Comparison of ENCODE assay signal across 9 mouse cellular contexts in genomic region chr11:78828386-78828785, GRCm38 (mm10). TPM values are rescaled to one million over a fixed set of nuclear protein-coding genes. Genes with fewer than 3 reads are reported as not detected.
DNase-seq lines count a peak whose midpoint lies in the region; ATAC-seq and TF ChIP-seq lines count a peak whose summit lies in the region.
"Had no signal": no experiment of that assay in that cellular context is flagged by ENCODE, and none has a peak within 500 bp of the region (broad histone marks: within the 10 kb centered on the region; RNA-seq: fewer than 3 reads in every experiment).

No protein-coding gene starts in this region.

- H3K27ac ChIP-seq in kidney, embryonic 15.5 days, result no peak overlapping the region
- H3K27ac ChIP-seq in MEL (ENCODE audit: control insufficient read depth, low read depth, low read length), result no peak overlapping the region
- H3K27ac ChIP-seq: liver, embryonic 15.5 days had no signal

- DNase-seq in kidney, adult 11 months, result peak; percentile 44
- DNase-seq in MEL (ENCODE audit: low read depth, low spot score), result peak; percentile 63
- DNase-seq in brain, adult 2 months (ENCODE audit: low read depth, low spot score), result peak; percentile 69
- DNase-seq in lung, postnatal 10 days, result peak; percentile 56
- DNase-seq in gastrocnemius, adult 8-10 months (ENCODE audit: low spot score in 2 of 2), result no peak
- no peak for DNase-seq in ovary, postnatal 36 days (ENCODE audit: low spot score)

- H3K4me3 ChIP-seq in kidney, embryonic 15.5 days (replicated peaks), result no peak overlapping the region
- H3K4me3 ChIP-seq in MEL (ENCODE audit: control insufficient read depth in 1 of 2, insufficient read depth in 1 of 2, low read depth in 2 of 2, low read length in 2 of 2), result no peak overlapping the region
- H3K4me3 ChIP-seq: liver, embryonic 15.5 days had no signal

- no peak for ATAC-seq in kidney, embryonic 15.5 days (replicated peaks; ENCODE audit: low FRiP score)
- ATAC-seq: hindbrain, embryonic 16.5 days had no signal

- TF ChIP-seq POLR2A in MEL (IDR thresholded peaks at IDR 0.05; ENCODE audit: control insufficient read depth in 1 of 2, insufficient read depth in 1 of 2, low read depth in 1 of 2, low read length in 2 of 2, poor library complexity in 1 of 2), result no peak

- H3K36me3 ChIP-seq in kidney, embryonic 15.5 days, result no peaks in the 10 kb centered on the region
- H3K36me3 ChIP-seq in MEL (ENCODE audit: control insufficient read depth in 1 of 2, insufficient read depth in 2 of 2, low read length in 2 of 2), result peaks cover 0 to 53% of the 10 kb centered on the region in 2 experiments; a peak in 2 of 4 replicates
- H3K36me3 ChIP-seq: liver, embryonic 15.5 days had no signal

- TF ChIP-seq EP300 in MEL (IDR thresholded peaks at IDR 0.05; ENCODE audit: low read depth in 1 of 2, low read length in 2 of 2), result no peak

- peaks cover 6% of the 10 kb centered on the region; the same call in 1 of the 2 replicates for H3K79me2 ChIP-seq in MEL (ENCODE audit: control insufficient read depth, insufficient read depth, low read length, poor library complexity)

- H3K4me2 ChIP-seq in kidney, embryonic 15.5 days, result no peak overlapping the region

- H3K27me3 ChIP-seq in kidney, embryonic 15.5 days, result no peaks in the 10 kb centered on the region
- H3K27me3 ChIP-seq in MEL (ENCODE audit: control insufficient read depth in 1 of 2, insufficient read depth in 2 of 2, low read length in 2 of 2), result no peaks in the 10 kb centered on the region
- H3K27me3 ChIP-seq: liver, embryonic 15.5 days had no signal

- peaks cover 75% of the 10 kb centered on the region for H3K4me1 ChIP-seq in kidney, embryonic 15.5 days
- peaks cover 34 to 48% of the 10 kb centered on the region in 2 experiments for H3K4me1 ChIP-seq in MEL (ENCODE audit: control insufficient read depth in 1 of 2, insufficient read depth in 2 of 2, low read length in 2 of 2)

- H3K9ac ChIP-seq in kidney, embryonic 15.5 days, result no peak overlapping the region
- H3K9ac ChIP-seq in MEL (ENCODE audit: control insufficient read depth, low read depth, low read length, poor library complexity, severe bottlenecking), result no peak overlapping the region
- H3K9ac ChIP-seq: liver, embryonic 15.5 days had no signal

- peak; percentile 25 to 70 (median 39); a peak in 5 of 6 replicates for TF ChIP-seq CTCF in MEL (IDR thresholded peaks at IDR 0.05 in 2 of 3, conservative IDR thresholded peaks at IDR 0.05 in 1 of 3; ENCODE audit: control insufficient read depth in 1 of 3, insufficient read depth in 1 of 3, low read depth in 2 of 3, low read length in 3 of 3, poor library complexity in 1 of 3, severe bottlenecking in 1 of 3)

- TF ChIP-seq RAD21 in MEL (IDR thresholded peaks at IDR 0.05; ENCODE audit: low read depth, low read length), result peak; percentile 80

- 52% methylated on average over 2 of the region's 2 CpGs for WGBS in kidney, embryonic 15.5 days

- H3K9me3 ChIP-seq in kidney, embryonic 15.5 days (replicated peaks), result no peaks in the 10 kb centered on the region
- H3K9me3 ChIP-seq in MEL (replicated peaks; ENCODE audit: insufficient read depth, low read length), result no peaks in the 10 kb centered on the region
- H3K9me3 ChIP-seq: liver, embryonic 15.5 days had no signal

TF ChIP-seq in MEL, 35 proteins besides CTCF, POLR2A, EP300 and RAD21:
- TF ChIP-seq MAFK (IDR thresholded peaks at IDR 0.05; ENCODE audit: borderline replicate concordance, low read depth, low read length) (no peak), BHLHE40 (IDR thresholded peaks at IDR 0.05; ENCODE audit: borderline replicate concordance, low read depth, low read length) (no peak), RCOR1 (IDR thresholded peaks at IDR 0.05; ENCODE audit: low read depth, low read length) (0 out of 2 replicates have a peak, but pooled peaks have one; percentile 21), SMC3 (IDR thresholded peaks at IDR 0.05; ENCODE audit: low read depth, low read length) (peak; percentile 81), ZMIZ1 (IDR thresholded peaks at IDR 0.05; ENCODE audit: low read depth, low read length) (peak; percentile 53; the same call in 1 of the 2 replicates), TAL1 (IDR thresholded peaks at IDR 0.05; ENCODE audit: low read length) (no peak), SIN3A (IDR thresholded peaks at IDR 0.05; ENCODE audit: low read length) (peak; percentile 26; the same call in 1 of the 2 replicates), ZC3H11A (IDR thresholded peaks at IDR 0.05; ENCODE audit: low read depth, low read length) (peak; percentile 71), NELFE (IDR thresholded peaks at IDR 0.05; ENCODE audit: low read depth, low read length) (0 out of 2 replicates have a peak, but pooled peaks have one; percentile 30)

RNA-seq across cellular contexts. Expression of gene Lyrm9, which starts 2.0 kb away (rescaled TPM):
- polyA plus RNA-seq in kidney, embryonic 15.5 days (2015; fragmentation: Nextera tagmentation; extraction: Ambion mirVana), result 22.5 and 25.5 TPM in 2 replicates
- 31.6 and 37.5 TPM in 2 replicates for total RNA-seq in MEL (2012; rRNA removed)
- polyA plus RNA-seq in MEL (2012; ENCODE audit: insufficient read depth in 1 of 2, insufficient read length in 2 of 2, low read depth in 1 of 2, low replicate concordance in 2 of 2, missing spikeins in 1 of 2), result 10 to 100 TPM in 1 of 2 experiments, not detected in 1; 48.6 TPM
- 10 to 100 TPM; 15.7 to 22.0 (median 19.6) TPM for total RNA-seq in gastrocnemius, adult 8-10 months (2022)

Comparison
In these comparisons a context has a peak if more than half of its experiments do, and no peak if none do; other contexts are left out.
1. DNase-seq: peak in kidney, adult 11 months (single experiment), MEL (single experiment), brain, adult 2 months (single experiment) and lung, postnatal 10 days (single experiment); none in gastrocnemius, adult 8-10 months (0 of 2) and ovary, postnatal 36 days (single experiment).